Mouse (Mus musculus) cortical plate, adult 2 months (tissue): ENCODE measurements around the gene Asb8. TPM values are rescaled to one million over a fixed set of nuclear protein-coding genes. Genes with fewer than 3 reads are reported as not detected.

ENCODE experiments used
- H3K27ac ChIP-seq: fragments of 200-500 bp; 2 replicates; pipeline ENCODE4 v1.5.1; 2012; ENCODE audit warnings: low read length, control low read depth, inconsistent platforms; ENCODE audit not compliant: insufficient read depth
- H3K4me1 ChIP-seq: fragments of 200-500 bp; 2 replicates; pipeline ENCODE4 v1.6.1; 2011; ENCODE audit warnings: low read length; ENCODE audit not compliant: control insufficient read depth, insufficient read depth
- H3K4me3 ChIP-seq: fragments of 200-500 bp; 2 replicates; pipeline ENCODE4 v1.5.1; 2011; ENCODE audit warnings: mild to moderate bottlenecking, low read length, control low read depth; ENCODE audit not compliant: insufficient read depth
- CTCF ChIP-seq: fragments of 200-500 bp; IDR thresholded peaks from 2 replicates; pipeline ENCODE4 v1.5.1; 2011; ENCODE audit warnings: mild to moderate bottlenecking, control low read depth, low read length; ENCODE audit not compliant: insufficient read depth; ENCODE audit errors: extremely low read depth
- POLR2A ChIP-seq: fragments of 200-500 bp; IDR thresholded peaks from 2 replicates; pipeline ENCODE4 v1.6.1; 2011; ENCODE audit warnings: mild to moderate bottlenecking, low read length, control low read depth; ENCODE audit not compliant: insufficient read depth; ENCODE audit errors: extremely low read depth
- polyA plus RNA-seq: library from polyadenylated mRNA; depleted of rRNA; stranded (reverse); fragments of >200 nt; gene quantifications from 2 replicates; pipeline ENCODE4 v1.2.3, GENCODE M21; 2012

The Asb8 gene
- polyA plus RNA-seq, 1 experiment: 69.5 TPM

GRCm38 (mm10) chr15:98108297-98109152 lies 56.9 kb downstream of the Asb8 start:
- Histone ChIP-seq H3K27ac (peak overlapping the region; percentile 86), H3K4me1 (peaks cover 10% of the 10 kb centered on the region), H3K4me3 (peak overlapping the region; percentile 95)
- peak; percentile 87 for TF ChIP-seq POLR2A
- TF ChIP-seq CTCF: no peak

DNA sequence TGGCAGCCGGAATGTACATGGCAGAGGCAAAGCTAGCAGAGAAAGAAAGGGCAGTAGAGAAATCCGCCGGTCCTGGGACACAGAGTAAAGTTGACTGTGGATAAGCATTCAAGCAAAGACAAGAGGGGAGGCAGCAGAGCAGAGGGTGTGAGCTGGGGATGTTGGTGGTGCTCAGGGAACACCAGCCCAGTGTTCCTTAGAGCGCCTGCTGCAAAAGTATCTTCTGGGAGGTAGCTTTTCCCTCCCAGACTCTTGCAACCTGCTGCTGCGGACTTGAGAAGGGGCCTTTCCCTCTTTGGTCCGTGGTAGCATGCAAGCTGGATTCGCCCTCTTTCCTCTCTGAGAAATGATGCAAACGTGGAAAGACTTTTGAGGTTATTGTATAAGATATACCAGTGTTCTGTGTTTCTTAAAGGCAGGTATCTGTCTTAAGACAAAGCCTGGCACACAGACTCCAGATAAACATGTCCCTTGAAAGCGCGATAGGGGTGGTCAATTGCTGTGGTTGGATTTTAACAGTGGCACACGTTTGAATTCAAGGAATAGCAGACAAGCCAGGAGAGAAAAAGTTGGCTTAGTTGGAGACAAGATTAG lies 57.6 kb downstream of the Asb8 start:
- no peak for TF ChIP-seq POLR2A
- TF ChIP-seq CTCF: no peak
- Histone ChIP-seq H3K27ac (no peak overlapping the region), H3K4me3 (peak overlapping the region; percentile 95), H3K4me1 (peaks cover 10% of the 10 kb centered on the region)

DNA sequence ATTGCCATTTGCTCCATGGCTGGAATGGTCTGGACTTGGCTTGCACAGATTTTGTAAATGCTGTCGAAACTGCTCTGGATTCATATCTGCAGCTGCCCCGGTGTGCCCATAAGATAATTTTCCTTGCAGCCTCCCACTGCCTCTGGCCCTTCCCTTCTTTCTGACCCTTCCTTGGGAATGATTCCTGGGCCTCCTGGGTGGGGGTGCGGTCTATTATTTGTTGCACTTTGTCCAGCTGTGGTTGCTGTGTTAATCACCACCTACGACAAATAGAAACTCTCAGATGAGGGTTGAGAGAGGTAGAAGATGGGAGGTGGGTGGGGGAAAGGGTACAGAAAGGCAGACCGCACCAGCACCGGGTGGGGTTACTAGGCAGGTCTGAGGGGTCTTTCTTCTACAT lies 58.2 kb downstream of the Asb8 start:
- TF ChIP-seq CTCF (no peak), POLR2A (no peak)
- Histone ChIP-seq H3K4me3 (no peak overlapping the region), H3K27ac (no peak overlapping the region), H3K4me1 (peaks cover 10% of the 10 kb centered on the region)

DNA sequence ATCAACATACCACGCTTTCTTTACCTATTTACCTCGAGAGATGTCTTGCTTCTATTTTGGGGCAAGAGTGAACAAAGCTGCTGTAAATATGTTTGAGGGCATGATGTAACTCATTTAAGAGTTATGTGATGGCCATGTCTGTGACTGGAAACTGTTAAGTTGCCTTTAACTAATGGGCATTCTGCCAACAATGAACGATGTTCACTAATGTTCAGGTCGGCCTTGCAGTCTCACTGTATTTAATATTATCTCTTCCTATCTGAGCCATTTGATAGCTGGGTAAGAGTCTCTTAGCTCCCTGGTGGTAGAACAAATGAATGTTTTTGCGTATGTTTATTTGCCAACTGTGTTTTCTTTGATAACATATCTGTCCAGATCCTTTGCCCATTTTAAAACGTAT lies 58.9 kb downstream of the Asb8 start:
- H3K27ac ChIP-seq: no peak overlapping the region
- peaks cover 9% of the 10 kb centered on the region for H3K4me1 ChIP-seq
- H3K4me3 ChIP-seq: no peak overlapping the region
- TF ChIP-seq POLR2A (no peak), CTCF (no peak)

DNA sequence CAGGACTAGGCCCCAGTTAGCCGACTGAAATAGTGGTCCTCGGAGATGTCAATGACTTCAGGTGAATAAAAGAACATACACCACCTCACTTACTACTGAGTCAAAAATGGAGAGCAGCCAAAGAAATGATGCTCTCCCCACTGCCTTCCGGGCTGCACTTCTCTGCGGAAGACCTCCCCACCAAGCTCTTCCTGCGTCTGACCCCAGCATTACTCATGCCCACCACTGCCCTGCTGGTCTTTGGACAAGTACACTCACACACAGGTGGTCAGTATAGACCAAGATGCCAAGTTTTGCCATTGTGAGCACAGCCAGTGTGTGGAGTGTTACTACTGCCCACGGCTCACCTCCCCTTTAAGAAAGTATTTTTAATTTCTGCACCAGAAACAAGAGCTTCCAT lies 63.0 kb downstream of the Asb8 start:
- TF ChIP-seq POLR2A (no peak), CTCF (no peak)
- Histone ChIP-seq H3K27ac (no peak overlapping the region), H3K4me3 (no peak overlapping the region), H3K4me1 (no peaks in the 10 kb centered on the region)

GRCm38 (mm10) chr15:98098519-98098918 lies 66.9 kb downstream of the Asb8 start:
- no peaks in the 10 kb centered on the region for H3K4me1 ChIP-seq
- no peak overlapping the region for H3K27ac ChIP-seq
- H3K4me3 ChIP-seq: no peak overlapping the region
- TF ChIP-seq POLR2A (no peak), CTCF (no peak)

DNA sequence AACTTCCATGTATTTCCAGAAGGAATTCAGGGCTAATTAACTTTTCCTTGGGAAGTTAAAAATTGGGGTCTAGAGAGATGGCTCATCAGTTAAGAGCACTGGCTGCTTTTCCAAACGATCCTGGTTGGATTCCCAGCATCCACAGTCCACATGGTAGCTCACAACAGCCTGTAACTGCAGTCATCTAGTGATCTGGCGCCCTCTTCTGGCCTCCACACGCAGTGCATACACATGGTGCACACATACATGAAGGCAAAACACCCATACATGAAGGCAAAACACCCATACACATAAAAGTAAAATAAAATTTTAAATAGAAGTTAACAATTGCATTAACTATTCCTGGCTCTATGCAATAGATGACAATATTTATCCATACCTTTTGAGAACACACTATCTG lies 68.5 kb downstream of the Asb8 start:
- Histone ChIP-seq H3K4me1 (no peaks in the 10 kb centered on the region), H3K27ac (no peak overlapping the region), H3K4me3 (no peak overlapping the region)
- TF ChIP-seq POLR2A: no peak
- TF ChIP-seq CTCF: no peak

DNA sequence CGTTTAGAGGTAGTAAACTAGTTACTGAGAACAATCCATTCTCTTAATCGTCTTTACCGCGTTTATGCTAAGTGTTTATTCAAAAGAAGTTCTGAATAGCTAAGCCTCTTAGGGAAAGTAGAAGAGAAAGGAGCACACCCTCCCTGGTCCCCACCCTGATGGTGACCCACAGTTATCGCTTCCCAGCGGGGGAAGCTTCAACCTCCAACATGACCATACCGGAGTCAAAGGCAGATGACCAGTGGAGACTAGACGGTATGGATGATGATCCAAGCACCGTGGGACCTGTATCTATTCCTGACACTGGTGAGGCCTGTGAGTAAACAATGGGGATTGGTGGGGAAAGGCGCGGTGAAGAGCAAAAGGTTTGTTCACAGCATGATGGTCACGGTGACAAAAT lies 70.5 kb downstream of the Asb8 start:
- no peak for TF ChIP-seq CTCF
- TF ChIP-seq POLR2A: no peak

DNA sequence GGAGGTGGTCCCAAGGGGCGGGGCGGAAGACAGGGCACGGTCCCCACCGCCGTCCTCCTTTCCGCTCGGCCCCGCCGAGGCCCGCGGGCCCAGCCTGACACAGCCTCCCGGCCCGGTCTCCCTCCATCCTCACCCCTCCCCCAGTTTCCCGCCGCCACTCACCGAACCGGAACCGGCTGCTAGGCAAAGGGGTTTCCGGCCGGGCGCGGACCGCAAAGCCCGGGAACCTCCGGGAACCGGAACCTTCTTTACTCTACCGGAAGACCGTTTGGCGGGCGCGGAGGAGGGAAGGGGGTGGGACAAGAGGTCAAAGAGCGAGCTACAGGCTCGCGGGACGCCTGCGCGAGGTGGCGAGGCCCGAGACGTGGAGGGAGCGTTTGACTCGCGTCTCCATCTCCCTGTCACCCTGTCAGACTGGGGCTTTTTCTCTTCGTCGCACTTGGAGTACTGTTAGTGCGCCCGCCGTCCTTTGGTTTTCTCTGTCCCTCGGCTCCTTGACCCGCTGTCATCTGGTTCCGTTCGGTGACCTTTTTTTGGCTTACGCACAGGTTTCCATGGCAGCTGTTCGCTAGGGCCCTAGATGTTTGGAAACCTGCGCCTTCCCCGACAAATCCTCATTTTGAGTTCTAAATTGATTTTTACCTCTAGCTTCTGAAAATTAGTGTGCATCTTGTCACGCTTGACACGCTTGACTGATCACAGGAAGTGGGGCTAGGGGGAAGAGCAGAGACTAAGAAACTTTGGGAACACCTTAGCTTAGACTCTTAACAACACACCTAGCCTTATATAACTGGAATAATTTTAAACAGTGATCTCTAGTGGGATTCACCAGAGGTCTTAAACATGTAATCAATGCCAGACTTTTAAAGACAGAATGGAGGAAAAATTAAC lies 72.1 kb downstream of the Asb8 start, which contains the start of gene Senp1:
Gene Senp1, minus strand, starts transcription at position 624 of the 891 bp plus-strand sequence.
- Histone ChIP-seq H3K4me1 (no peaks in the 10 kb centered on the region), H3K27ac (peak within 1 kb of the TSS; percentile 84), H3K4me3 (peak within 1 kb of the TSS; percentile 57)
- TF ChIP-seq CTCF (no peak), POLR2A (peak; percentile 66)

More for the DNA sequence above, 70.5 kb downstream of the Asb8 start:
- Histone ChIP-seq H3K27ac (no peak overlapping the region), H3K4me3 (no peak overlapping the region), H3K4me1 (no peaks in the 10 kb centered on the region)
